Mouse (Mus musculus) urinary bladder, adult 2 months (tissue): ENCODE measurements around the gene Pip5k1b. TPM values are rescaled to one million over a fixed set of nuclear protein-coding genes. Genes with fewer than 3 reads are reported as not detected.

Experiments used
- DNase-seq: peaks from one replicate; pipeline ENCODE4 v3.0.0; 2022; ENCODE audit warnings: low spot score
- polyA plus RNA-seq: library from polyadenylated mRNA; depleted of rRNA; stranded (reverse); fragments of >200 nt; gene quantifications from 2 replicates; pipeline ENCODE4 v1.2.3, GENCODE M21; 2012

Gene Pip5k1b
- polyA plus RNA-seq, 1 experiment, result 1.4 TPM

GRCm38 (mm10) chr19:24307271-24308221 lies 248.1 kb downstream of the Pip5k1b start:
- no peak for DNase-seq

- no peak for DNase-seq
Observed at GRCm38 (mm10) chr19:24306351-24306750, 249.3 kb downstream of the Pip5k1b start.

GRCm38 (mm10) chr19:24302198-24302597 lies 253.5 kb downstream of the Pip5k1b start:
- DNase-seq, result no peak

GRCm38 (mm10) chr19:24301768-24302148 lies 253.9 kb downstream of the Pip5k1b start:
- DNase-seq, result no peak

GRCm38 (mm10) chr19:24300994-24301767 lies 254.5 kb downstream of the Pip5k1b start:
- DNase-seq, result no peak

GRCm38 (mm10) chr19:24293537-24293936 lies 262.1 kb downstream of the Pip5k1b start:
- DNase-seq, result no peak

- DNase-seq, result no peak
Observed at GRCm38 (mm10) chr19:24284187-24284586, 271.5 kb downstream of the Pip5k1b start.

- no peak for DNase-seq
Observed at GRCm38 (mm10) chr19:24281288-24281980, 274.2 kb downstream of the Pip5k1b start.

GRCm38 (mm10) chr19:24280601-24281228 lies 275.0 kb downstream of the Pip5k1b start, which contains the start of gene Fxn:
Gene Fxn (minus strand): TSS chr19:24280605.
- DNase-seq, result no peak

GRCm38 (mm10) chr19:24279706-24280600 lies 275.7 kb downstream of the Pip5k1b start:
- DNase-seq, result peak; percentile 81

- no peak for DNase-seq
Observed at GRCm38 (mm10) chr19:24278859-24279258, 276.8 kb downstream of the Pip5k1b start.

GRCm38 (mm10) chr19:24274281-24274680 lies 281.4 kb downstream of the Pip5k1b start:
- no peak for DNase-seq

GRCm38 (mm10) chr19:24271746-24272426 lies 283.8 kb downstream of the Pip5k1b start:
- peak; percentile 65 for DNase-seq

GRCm38 (mm10) chr19:24271326-24271725 lies 284.3 kb downstream of the Pip5k1b start:
- DNase-seq, result no peak

GRCm38 (mm10) chr19:24268531-24268930 lies 287.1 kb downstream of the Pip5k1b start:
- DNase-seq, result no peak

GRCm38 (mm10) chr19:24266046-24266830 lies 289.4 kb downstream of the Pip5k1b start:
- no peak for DNase-seq

GRCm38 (mm10) chr19:24264991-24265390 lies 290.7 kb downstream of the Pip5k1b start:
- no peak for DNase-seq

- no peak for DNase-seq
Observed at GRCm38 (mm10) chr19:24262736-24263135, 292.9 kb downstream of the Pip5k1b start.
